Mouse (Mus musculus) stomach, postnatal 0 days (tissue): ENCODE results near the gene Zfp715.

Experiments
- CTCF ChIP-seq: IDR thresholded peaks from 2 replicates; pipeline ENCODE4 v1.5.1; 2016; ENCODE audit warnings: antibody characterized with exemption, low read depth, mild to moderate bottlenecking, moderate library complexity
- EP300 ChIP-seq: optimal IDR thresholded peaks from 2 replicates; pipeline ENCODE3; 2016; ENCODE audit warnings: antibody characterized with exemption

GRCm38 (mm10) chr7:43358556-43358955 lies 45.5 kb upstream of the Zfp715 start:
- TF ChIP-seq CTCF (no peak), EP300 (no peak)
